Comparison of ENCODE assay signal across 29 mouse cellular contexts in the genomic region with DNA sequence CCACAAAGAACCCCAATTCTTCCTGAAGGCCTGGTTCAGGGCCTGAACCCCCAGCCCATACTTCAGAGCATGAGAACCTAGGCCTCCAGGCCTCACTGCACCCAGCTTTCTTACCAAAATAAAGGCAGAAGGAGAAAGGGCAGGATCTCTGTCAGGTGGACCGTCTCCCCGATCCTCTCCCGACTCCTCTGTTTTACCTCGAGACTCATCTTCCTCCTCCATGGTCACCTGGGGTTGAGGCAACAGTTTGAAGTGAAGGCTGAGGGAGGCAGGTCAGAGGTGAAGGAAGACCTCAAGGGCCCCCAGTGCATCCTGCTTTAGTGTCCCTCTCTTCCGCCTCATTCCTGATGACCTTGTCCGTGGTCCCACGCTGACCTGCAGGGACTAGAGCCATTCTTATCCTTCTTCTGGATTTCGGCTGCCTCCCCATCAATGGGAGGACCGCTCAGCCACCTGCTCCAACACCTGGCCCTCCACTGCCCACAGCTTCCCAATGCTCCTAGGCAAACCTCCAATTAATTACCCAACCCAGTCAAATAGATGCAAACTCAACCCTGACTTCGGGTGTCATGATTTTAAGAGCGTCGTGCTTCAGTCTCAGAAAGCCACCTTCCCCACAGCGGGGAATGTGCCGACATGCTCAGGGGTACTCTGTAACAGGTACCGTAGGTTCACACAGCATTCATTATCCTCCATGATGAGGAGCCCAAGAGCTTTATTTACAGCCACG. TPM values are rescaled to one million over a fixed set of nuclear protein-coding genes. Genes with fewer than 3 reads are reported as not detected.
DNase-seq lines count a peak whose midpoint lies in the region; ATAC-seq and TF ChIP-seq lines count a peak whose summit lies in the region.
"Had no signal": no experiment of that assay in that cellular context is flagged by ENCODE, and none has a peak within 500 bp of the region (broad histone marks: within the 10 kb centered on the region; RNA-seq: fewer than 3 reads in every experiment).

No protein-coding gene starts in this region.

- H3K27me3 ChIP-seq in forebrain, embryonic 13.5 days = peaks cover 7% of the 10 kb centered on the region; the same call in 1 of the 2 replicates
- no peaks in the 10 kb centered on the region for H3K27me3 ChIP-seq in forebrain, postnatal 0 days (ENCODE audit: insufficient read depth, low read length)
- H3K27me3 ChIP-seq in liver, embryonic 11.5 days (replicated peaks; ENCODE audit: control insufficient read depth, insufficient read depth, low read length) = no peaks in the 10 kb centered on the region
- H3K27me3 ChIP-seq in limb, embryonic 12.5 days = no peaks in the 10 kb centered on the region
- no peaks in the 10 kb centered on the region for H3K27me3 ChIP-seq in liver, postnatal 0 days (ENCODE audit: insufficient read depth, low read length)
- H3K27me3 ChIP-seq: CH12.LX; neural tube, embryonic 13.5 days; Patski had no signal

- peaks cover 37% of the 10 kb centered on the region for H3K4me1 ChIP-seq in forebrain, embryonic 13.5 days
- peaks cover 17% of the 10 kb centered on the region for H3K4me1 ChIP-seq in forebrain, postnatal 0 days (ENCODE audit: insufficient read depth)
- H3K4me1 ChIP-seq in liver, embryonic 11.5 days (replicated peaks; ENCODE audit: control insufficient read depth, insufficient read depth, low read length) = peaks cover 23% of the 10 kb centered on the region
- H3K4me1 ChIP-seq in limb, embryonic 12.5 days (replicated peaks) = peaks cover 23% of the 10 kb centered on the region
- peaks cover 19% of the 10 kb centered on the region for H3K4me1 ChIP-seq in liver, postnatal 0 days (ENCODE audit: insufficient read depth)

- peaks cover 50% of the 10 kb centered on the region for H3K36me3 ChIP-seq in forebrain, embryonic 13.5 days (ENCODE audit: poor library complexity, severe bottlenecking)
- H3K36me3 ChIP-seq in forebrain, postnatal 0 days (ENCODE audit: insufficient read depth) = peaks cover 48% of the 10 kb centered on the region
- peaks cover 37% of the 10 kb centered on the region for H3K36me3 ChIP-seq in liver, embryonic 11.5 days (ENCODE audit: control insufficient read depth, insufficient read depth, low read length)
- H3K36me3 ChIP-seq in limb, embryonic 12.5 days = peaks cover 55% of the 10 kb centered on the region
- peaks cover 44% of the 10 kb centered on the region for H3K36me3 ChIP-seq in liver, postnatal 0 days (replicated peaks; ENCODE audit: insufficient read depth, low read length)

- H3K4me2 ChIP-seq in forebrain, embryonic 13.5 days = no peak overlapping the region
- H3K4me2 ChIP-seq in forebrain, postnatal 0 days (ENCODE audit: low read depth) = no peak overlapping the region
- H3K4me2 ChIP-seq in liver, embryonic 11.5 days = peak overlapping the region; percentile 21; the same call in 1 of the 2 replicates
- H3K4me2 ChIP-seq in limb, embryonic 12.5 days = no peak overlapping the region
- H3K4me2 ChIP-seq in liver, postnatal 0 days (ENCODE audit: low read depth, low read length) = no peak overlapping the region

- ATAC-seq in forebrain, embryonic 13.5 days = no peak
- no peak for ATAC-seq in forebrain, postnatal 0 days
- ATAC-seq in liver, embryonic 11.5 days (replicated peaks; ENCODE audit: low FRiP score) = no peak
- no peak for ATAC-seq in limb, embryonic 12.5 days (ENCODE audit: insufficient number of reproducible peaks, insufficient read depth, low FRiP score, low TSS enrichment, low read depth)
- ATAC-seq in liver, postnatal 0 days = no peak
- no peak for ATAC-seq in inflammation-experienced regulatory T-cells, adult 6 months
- ATAC-seq: lung, postnatal 0 days; midbrain, embryonic 16.5 days; Patski had no signal

- H3K27ac ChIP-seq in forebrain, embryonic 13.5 days = no peak overlapping the region
- H3K27ac ChIP-seq in forebrain, postnatal 0 days (ENCODE audit: low read depth, low read length) = no peak overlapping the region
- no peak overlapping the region for H3K27ac ChIP-seq in liver, embryonic 11.5 days (ENCODE audit: low read depth, low read length)
- H3K27ac ChIP-seq in limb, embryonic 12.5 days = no peak overlapping the region
- no peak overlapping the region for H3K27ac ChIP-seq in liver, postnatal 0 days (ENCODE audit: low read depth)
- H3K27ac ChIP-seq: heart, adult 2 months; kidney, postnatal 0 days; left cerebral cortex, adult 2 months; macrophage; neural tube, embryonic 13.5 days had no signal

- no peak for TF ChIP-seq EP300 in liver, postnatal 0 days (IDR thresholded peaks at IDR 0.05; ENCODE audit: low read depth)

- no peak for TF ChIP-seq CTCF in forebrain, postnatal 0 days (IDR thresholded peaks at IDR 0.05; ENCODE audit: low read depth)
- no peak for TF ChIP-seq CTCF in liver, postnatal 0 days (IDR thresholded peaks at IDR 0.05; ENCODE audit: low read depth)

- H3K9ac ChIP-seq in forebrain, embryonic 13.5 days = 0 out of 2 replicates have a peak overlapping the region, but pooled peaks have one; percentile 12
- no peak overlapping the region for H3K9ac ChIP-seq in forebrain, postnatal 0 days
- H3K9ac ChIP-seq in liver, embryonic 11.5 days (ENCODE audit: low read depth, low read length) = no peak overlapping the region; the same call in 1 of the 2 replicates
- H3K9ac ChIP-seq in limb, embryonic 12.5 days (replicated peaks) = 0 out of 2 replicates have a peak overlapping the region, but pooled peaks have one; percentile 12
- H3K9ac ChIP-seq in liver, postnatal 0 days (replicated peaks) = 0 out of 2 replicates have a peak overlapping the region, but pooled peaks have one; percentile 7
- H3K9ac ChIP-seq: neural tube, embryonic 13.5 days had no signal

- no peak for DNase-seq in forebrain, postnatal 0 days
- DNase-seq in liver, embryonic 11.5 days (ENCODE audit: low spot score) = no peak
- no peak for DNase-seq in liver
- DNase-seq in liver, postnatal 0 days = no peak
- DNase-seq: adrenal gland, adult 2 months; B cell, adult 2 months; cerebellum, adult 2 months; gastrocnemius, postnatal 25 days; heart, adult 2 months; heart, postnatal 4 days; kidney, adult 11 months; layer of hippocampus, adult 9-11 months; retina, postnatal 1 day; right cerebral cortex, postnatal 25 days; thymus, adult 18-20 months; thymus, postnatal 36 days had no signal

- H3K9me3 ChIP-seq in forebrain, embryonic 13.5 days (replicated peaks) = no peaks in the 10 kb centered on the region
- H3K9me3 ChIP-seq in forebrain, postnatal 0 days (ENCODE audit: low read length) = no peaks in the 10 kb centered on the region
- H3K9me3 ChIP-seq in liver, embryonic 11.5 days (ENCODE audit: control insufficient read depth, low read length) = no peaks in the 10 kb centered on the region
- no peaks in the 10 kb centered on the region for H3K9me3 ChIP-seq in limb, embryonic 12.5 days
- H3K9me3 ChIP-seq in liver, postnatal 0 days (ENCODE audit: low read length) = no peaks in the 10 kb centered on the region
- H3K9me3 ChIP-seq: G1E; neural tube, embryonic 13.5 days had no signal

- H3K4me3 ChIP-seq in forebrain, embryonic 13.5 days = 0 out of 2 replicates have a peak overlapping the region, but pooled peaks have one; percentile 3
- H3K4me3 ChIP-seq in forebrain, postnatal 0 days (ENCODE audit: low read depth, low read length) = no peak overlapping the region
- no peak overlapping the region for H3K4me3 ChIP-seq in liver, embryonic 11.5 days (ENCODE audit: low read depth, low read length)
- no peak overlapping the region for H3K4me3 ChIP-seq in limb, embryonic 12.5 days (replicated peaks)
- no peak overlapping the region for H3K4me3 ChIP-seq in liver, postnatal 0 days (ENCODE audit: low read depth, low read length)
- H3K4me3 ChIP-seq: heart, adult 2 months; left cerebral cortex, adult 2 months; myocyte; neural tube, embryonic 13.5 days had no signal

- WGBS in forebrain, embryonic 13.5 days = 96% methylated on average over 16 of the region's 16 CpGs
- 96% methylated on average over 16 of the region's 16 CpGs for WGBS in forebrain, postnatal 0 days
- WGBS in liver, embryonic 11.5 days = 95% methylated on average over 16 of the region's 16 CpGs
- 95% methylated on average over 16 of the region's 16 CpGs for WGBS in limb, embryonic 12.5 days
- 93% methylated on average over 16 of the region's 16 CpGs for WGBS in liver, postnatal 0 days (ENCODE audit: insufficient replicate concordance)

RNA-seq across cellular contexts. Expression of a gene that starts 2.6 kb away (rescaled TPM):
- polyA plus RNA-seq in forebrain, embryonic 13.5 days (2015; fragmentation: Nextera tagmentation; extraction: Ambion mirVana) = 35.8 and 38.9 TPM in 2 replicates
- 58.7 and 72.5 TPM in 2 replicates for total RNA-seq in forebrain, postnatal 0 days (2014; rRNA removed)
- polyA plus RNA-seq in forebrain, postnatal 0 days (2015; fragmentation: Nextera tagmentation; extraction: Ambion mirVana) = 43.4 and 50.0 TPM in 2 replicates
- polyA plus RNA-seq in liver, embryonic 11.5 days (2014; fragmentation: Nextera tagmentation; extraction: Ambion mirVana) = 37.5 and 40.1 TPM in 2 replicates
- 42.1 and 46.9 TPM in 2 replicates for polyA plus RNA-seq in limb, embryonic 12.5 days (2016; fragmentation: Nextera tagmentation; extraction: Ambion mirVana)
- polyA plus RNA-seq in liver, postnatal 0 days (2015; fragmentation: Nextera tagmentation; extraction: Ambion mirVana) = 7.5 and 8.1 TPM in 2 replicates
- 1 to 10 TPM; 7.4 to 8.9 (median 8.7) TPM for polyA plus RNA-seq in inflammation-experienced regulatory T-cells, adult 6 months (2017; shearing (Covaris generic))

RNA-seq across cellular contexts. Expression of a gene that starts 4.2 kb away (rescaled TPM):
- polyA plus RNA-seq in forebrain, embryonic 13.5 days (2015; fragmentation: Nextera tagmentation; extraction: Ambion mirVana) = 9.4 and 10.2 TPM in 2 replicates
- 2.9 and 4.2 TPM in 2 replicates for total RNA-seq in forebrain, postnatal 0 days (2014; rRNA removed)
- polyA plus RNA-seq in forebrain, postnatal 0 days (2015; fragmentation: Nextera tagmentation; extraction: Ambion mirVana) = 10.6 and 13.1 TPM in 2 replicates
- polyA plus RNA-seq in liver, embryonic 11.5 days (2014; fragmentation: Nextera tagmentation; extraction: Ambion mirVana) = 19.3 and 21.6 TPM in 2 replicates
- polyA plus RNA-seq in limb, embryonic 12.5 days (2016; fragmentation: Nextera tagmentation; extraction: Ambion mirVana) = 20.8 and 21.4 TPM in 2 replicates
- polyA plus RNA-seq in liver, postnatal 0 days (2015; fragmentation: Nextera tagmentation; extraction: Ambion mirVana) = 25.4 and 31.4 TPM in 2 replicates
- polyA plus RNA-seq in inflammation-experienced regulatory T-cells, adult 6 months (2017; shearing (Covaris generic)) = 1 to 10 TPM; 3.2 to 6.5 (median 5.1) TPM

RNA-seq across cellular contexts. Expression of a gene that starts 15.0 kb away (rescaled TPM):
- 40.5 and 45.6 TPM in 2 replicates for polyA plus RNA-seq in forebrain, embryonic 13.5 days (2015; fragmentation: Nextera tagmentation; extraction: Ambion mirVana)
- total RNA-seq in forebrain, postnatal 0 days (2014; rRNA removed) = 7.5 and 7.9 TPM in 2 replicates
- 7.8 and 8.5 TPM in 2 replicates for polyA plus RNA-seq in forebrain, postnatal 0 days (2015; fragmentation: Nextera tagmentation; extraction: Ambion mirVana)
- polyA plus RNA-seq in liver, embryonic 11.5 days (2014; fragmentation: Nextera tagmentation; extraction: Ambion mirVana) = 39.6 and 41.1 TPM in 2 replicates
- polyA plus RNA-seq in limb, embryonic 12.5 days (2016; fragmentation: Nextera tagmentation; extraction: Ambion mirVana) = 87.3 and 96.8 TPM in 2 replicates
- 11.7 and 13.1 TPM in 2 replicates for polyA plus RNA-seq in liver, postnatal 0 days (2015; fragmentation: Nextera tagmentation; extraction: Ambion mirVana)
- 10 to 100 TPM; 21.0 to 29.3 (median 26.6) TPM for polyA plus RNA-seq in inflammation-experienced regulatory T-cells, adult 6 months (2017; shearing (Covaris generic))

RNA-seq across cellular contexts. Expression of a gene that starts 16.1 kb away (rescaled TPM):
- polyA plus RNA-seq in forebrain, embryonic 13.5 days (2015; fragmentation: Nextera tagmentation; extraction: Ambion mirVana) = 67.9 and 72.7 TPM in 2 replicates
- 39.3 and 39.7 TPM in 2 replicates for total RNA-seq in forebrain, postnatal 0 days (2014; rRNA removed)
- polyA plus RNA-seq in forebrain, postnatal 0 days (2015; fragmentation: Nextera tagmentation; extraction: Ambion mirVana) = 23.1 and 24.0 TPM in 2 replicates
- 76.2 and 88.4 TPM in 2 replicates for polyA plus RNA-seq in liver, embryonic 11.5 days (2014; fragmentation: Nextera tagmentation; extraction: Ambion mirVana)
- 90.9 and 97.2 TPM in 2 replicates for polyA plus RNA-seq in limb, embryonic 12.5 days (2016; fragmentation: Nextera tagmentation; extraction: Ambion mirVana)
- 35.9 and 38.0 TPM in 2 replicates for polyA plus RNA-seq in liver, postnatal 0 days (2015; fragmentation: Nextera tagmentation; extraction: Ambion mirVana)
- polyA plus RNA-seq in inflammation-experienced regulatory T-cells, adult 6 months (2017; shearing (Covaris generic)) = 100 to 1,000 TPM in 2 of 3 experiments, 10 to 100 TPM in 1; 83.6 to 119 (median 115) TPM

RNA-seq across cellular contexts. Expression of a gene that starts 27.2 kb away (rescaled TPM):
- 815 and 859 TPM in 2 replicates for polyA plus RNA-seq in forebrain, embryonic 13.5 days (2015; fragmentation: Nextera tagmentation; extraction: Ambion mirVana)
- total RNA-seq in forebrain, postnatal 0 days (2014; rRNA removed) = 208 and 220 TPM in 2 replicates
- polyA plus RNA-seq in forebrain, postnatal 0 days (2015; fragmentation: Nextera tagmentation; extraction: Ambion mirVana) = 598 and 639 TPM in 2 replicates
- polyA plus RNA-seq in liver, embryonic 11.5 days (2014; fragmentation: Nextera tagmentation; extraction: Ambion mirVana) = 175 and 186 TPM in 2 replicates
- 704 and 706 TPM in 2 replicates for polyA plus RNA-seq in limb, embryonic 12.5 days (2016; fragmentation: Nextera tagmentation; extraction: Ambion mirVana)
- polyA plus RNA-seq in liver, postnatal 0 days (2015; fragmentation: Nextera tagmentation; extraction: Ambion mirVana) = 73.2 and 76.8 TPM in 2 replicates
- polyA plus RNA-seq in inflammation-experienced regulatory T-cells, adult 6 months (2017; shearing (Covaris generic)) = 10 to 100 TPM; 37.3 to 84.6 (median 70.6) TPM

Comparison
In these comparisons a context has a peak if more than half of its experiments do, and no peak if none do; other contexts are left out.
1. H3K9ac ChIP-seq: peak in forebrain, embryonic 13.5 days (single experiment), limb, embryonic 12.5 days (single experiment) and liver, postnatal 0 days (single experiment); none in forebrain, postnatal 0 days (single experiment) and liver, embryonic 11.5 days (single experiment).